Mouse (Mus musculus) heart, postnatal 0 days (tissue): ENCODE measurements around the gene Nxpe5.

Experiments used
- CTCF ChIP-seq: IDR thresholded peaks from 2 replicates; pipeline ENCODE4 v1.5.1; 2016; ENCODE audit warnings: antibody characterized with exemption, control low read depth, low read depth
- EP300 ChIP-seq: IDR thresholded peaks from 2 replicates; pipeline ENCODE4 v1.6.1; 2016; ENCODE audit warnings: antibody characterized with exemption, low read depth

DNA sequence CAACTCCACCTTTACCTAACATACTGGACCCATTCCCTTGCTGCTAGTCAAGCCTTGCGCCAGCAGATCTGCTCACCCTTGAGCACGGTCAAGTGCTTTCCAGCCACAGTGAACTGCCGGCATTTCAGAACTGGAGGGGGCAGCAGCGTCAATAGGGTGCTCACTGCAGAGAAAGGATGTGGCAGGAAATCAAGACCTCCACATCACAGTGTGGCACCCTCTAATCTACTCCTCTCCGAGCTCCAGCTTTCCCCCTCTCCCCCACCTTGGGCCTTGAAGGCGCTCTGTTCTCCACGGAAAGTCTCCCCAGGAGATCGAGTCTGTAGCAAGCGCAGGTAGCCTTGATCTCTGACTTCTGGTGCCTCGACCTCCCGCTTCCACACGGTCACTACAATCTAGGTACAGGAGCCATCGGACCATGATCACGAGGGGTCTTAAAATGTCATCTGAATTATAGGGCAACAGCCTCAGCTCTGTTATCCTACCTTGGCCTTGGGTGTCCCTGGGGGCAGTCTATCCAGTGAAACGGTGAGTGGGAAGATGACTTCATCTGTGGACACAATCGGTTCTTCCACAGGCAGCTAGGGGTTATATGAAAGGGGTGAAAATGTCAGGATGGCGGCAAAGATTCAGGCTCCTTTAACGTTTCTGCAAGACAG, 37.0 kb downstream of the Nxpe5 start:
- TF ChIP-seq CTCF (no peak), EP300 (no peak)
